8 mouse cellular contexts compared by ENCODE assay signal in genomic region chr6:149101943-149102243, GRCm38 (mm10). TPM values are rescaled to one million over a fixed set of nuclear protein-coding genes. Genes with fewer than 3 reads are reported as not detected.
DNase-seq lines count a peak whose midpoint lies in the region; ATAC-seq and TF ChIP-seq lines count a peak whose summit lies in the region.

No protein-coding gene starts in this region.

- ATAC-seq in hindbrain, embryonic 16.5 days = no peak; the same call in 1 of the 2 replicates
- ATAC-seq in midbrain, embryonic 15.5 days (replicated peaks) = peak; percentile 61

- 16% methylated on average over 7 of the region's 7 CpGs for WGBS in embryonic facial prominence, embryonic 10.5 days
- WGBS in hindbrain, embryonic 16.5 days = 10% methylated on average over 7 of the region's 7 CpGs
- 11% methylated on average over 7 of the region's 7 CpGs for WGBS in midbrain, embryonic 15.5 days

- no peak for DNase-seq in layer of hippocampus, adult 2 months (ENCODE audit: low spot score in 2 of 2)
- DNase-seq in layer of hippocampus, postnatal 25 days (ENCODE audit: extremely low spot score in 1 of 2, low spot score in 1 of 2) = no peak
- DNase-seq in embryonic facial prominence, embryonic 10.5 days (ENCODE audit: low spot score) = no peak
- DNase-seq in adrenal gland, adult 8-10 months = no peak
- DNase-seq in layer of hippocampus, adult 18-20 months (ENCODE audit: low spot score in 2 of 2) = no peak
- no peak for DNase-seq in spleen, adult 12 weeks (ENCODE audit: low spot score)

- TF ChIP-seq CTCF in layer of hippocampus, adult 2 months (conservative IDR thresholded peaks at IDR 0.05) = no peak

- peak overlapping the region; percentile 98 for H3K27ac ChIP-seq in layer of hippocampus, adult 2 months
- H3K27ac ChIP-seq in embryonic facial prominence, embryonic 10.5 days (replicated peaks) = peak overlapping the region; percentile 94
- H3K27ac ChIP-seq in hindbrain, embryonic 16.5 days (ENCODE audit: low read depth, low read length) = peak overlapping the region; percentile 98
- H3K27ac ChIP-seq in midbrain, embryonic 15.5 days = peak overlapping the region; percentile 98

- peak overlapping the region; percentile 99 for H3K9ac ChIP-seq in hindbrain, embryonic 16.5 days (ENCODE audit: low read depth, low read length)
- H3K9ac ChIP-seq in midbrain, embryonic 15.5 days = peak overlapping the region; percentile 89

- H3K27me3 ChIP-seq in embryonic facial prominence, embryonic 10.5 days (replicated peaks; ENCODE audit: low read depth, poor library complexity, severe bottlenecking) = peaks cover 30% of the 10 kb centered on the region
- no peaks in the 10 kb centered on the region for H3K27me3 ChIP-seq in hindbrain, embryonic 16.5 days (replicated peaks; ENCODE audit: control insufficient read depth, insufficient read depth, low read length)
- no peaks in the 10 kb centered on the region for H3K27me3 ChIP-seq in midbrain, embryonic 15.5 days (replicated peaks)

- H3K36me3 ChIP-seq in embryonic facial prominence, embryonic 10.5 days (replicated peaks) = no peaks in the 10 kb centered on the region
- no peaks in the 10 kb centered on the region for H3K36me3 ChIP-seq in hindbrain, embryonic 16.5 days (ENCODE audit: control insufficient read depth, insufficient read depth, low read length)
- H3K36me3 ChIP-seq in midbrain, embryonic 15.5 days (replicated peaks) = no peaks in the 10 kb centered on the region

- H3K4me1 ChIP-seq in embryonic facial prominence, embryonic 10.5 days = peaks cover 5% of the 10 kb centered on the region; the same call in 1 of the 2 replicates
- H3K4me1 ChIP-seq in hindbrain, embryonic 16.5 days (ENCODE audit: control insufficient read depth, insufficient read depth, low read depth, low read length) = peaks cover 5% of the 10 kb centered on the region
- H3K4me1 ChIP-seq in midbrain, embryonic 15.5 days = peaks cover 14% of the 10 kb centered on the region

- H3K4me2 ChIP-seq in hindbrain, embryonic 16.5 days (ENCODE audit: low read length) = peak overlapping the region; percentile 69
- H3K4me2 ChIP-seq in midbrain, embryonic 15.5 days = peak overlapping the region; percentile 63

- peak overlapping the region; percentile 92 for H3K4me3 ChIP-seq in layer of hippocampus, adult 2 months
- peak overlapping the region; percentile 93 for H3K4me3 ChIP-seq in embryonic facial prominence, embryonic 10.5 days
- H3K4me3 ChIP-seq in hindbrain, embryonic 16.5 days (ENCODE audit: low read length) = peak overlapping the region; percentile 95
- peak overlapping the region; percentile 72 for H3K4me3 ChIP-seq in midbrain, embryonic 15.5 days

- no peaks in the 10 kb centered on the region for H3K9me3 ChIP-seq in embryonic facial prominence, embryonic 10.5 days
- H3K9me3 ChIP-seq in hindbrain, embryonic 16.5 days (ENCODE audit: control insufficient read depth, low read length) = no peaks in the 10 kb centered on the region
- H3K9me3 ChIP-seq in midbrain, embryonic 15.5 days = no peaks in the 10 kb centered on the region

RNA-seq across cellular contexts. Expression of gene Dennd5b, which starts 0.4 kb away (rescaled TPM):
- 10 to 100 TPM; 43.9 to 49.9 TPM for total RNA-seq in layer of hippocampus, adult 2 months (2021)
- total RNA-seq in layer of hippocampus, postnatal 25 days (2021) = 10 to 100 TPM; 40.9 to 48.0 TPM
- polyA plus RNA-seq in embryonic facial prominence, embryonic 10.5 days (2016; fragmentation: Nextera tagmentation; extraction: Ambion mirVana) = 10.8 and 11.0 TPM in 2 replicates
- 10.9 and 11.0 TPM in 2 replicates for polyA plus RNA-seq in hindbrain, embryonic 16.5 days (2015; fragmentation: Nextera tagmentation; extraction: Ambion mirVana)
- 13.8 and 16.3 TPM in 2 replicates for polyA plus RNA-seq in midbrain, embryonic 15.5 days (2015; fragmentation: Nextera tagmentation; extraction: Ambion mirVana)
- 10 to 100 TPM; 16.5 to 25.7 (median 20.6) TPM for total RNA-seq in adrenal gland, adult 8-10 months (2022)
- 10 to 100 TPM; 46.7 to 49.3 TPM for total RNA-seq in layer of hippocampus, adult 18-20 months (2021)

RNA-seq across cellular contexts. Expression of gene Gm10203, which starts 28.1 kb away (rescaled TPM):
- not detected for total RNA-seq in layer of hippocampus, adult 2 months (2021)
- total RNA-seq in layer of hippocampus, postnatal 25 days (2021) = not detected
- not detected in 2 replicates for polyA plus RNA-seq in embryonic facial prominence, embryonic 10.5 days (2016; fragmentation: Nextera tagmentation; extraction: Ambion mirVana)
- not detected in 2 replicates for polyA plus RNA-seq in hindbrain, embryonic 16.5 days (2015; fragmentation: Nextera tagmentation; extraction: Ambion mirVana)
- polyA plus RNA-seq in midbrain, embryonic 15.5 days (2015; fragmentation: Nextera tagmentation; extraction: Ambion mirVana) = not detected in 2 replicates
- total RNA-seq in adrenal gland, adult 8-10 months (2022) = not detected
- total RNA-seq in layer of hippocampus, adult 18-20 months (2021) = not detected

RNA-seq across cellular contexts. Expression of gene Etfbkmt, which starts 37.8 kb away (rescaled TPM):
- total RNA-seq in layer of hippocampus, adult 2 months (2021) = 1 to 10 TPM; 2.8 to 2.9 TPM
- 1 to 10 TPM; 2.4 to 4.5 TPM for total RNA-seq in layer of hippocampus, postnatal 25 days (2021)
- 13.9 and 16.1 TPM in 2 replicates for polyA plus RNA-seq in embryonic facial prominence, embryonic 10.5 days (2016; fragmentation: Nextera tagmentation; extraction: Ambion mirVana)
- polyA plus RNA-seq in hindbrain, embryonic 16.5 days (2015; fragmentation: Nextera tagmentation; extraction: Ambion mirVana) = 7.6 and 8.0 TPM in 2 replicates
- polyA plus RNA-seq in midbrain, embryonic 15.5 days (2015; fragmentation: Nextera tagmentation; extraction: Ambion mirVana) = 6.8 and 9.8 TPM in 2 replicates
- total RNA-seq in adrenal gland, adult 8-10 months (2022) = 10 to 100 TPM; 20.6 to 32.3 (median 22.0) TPM
- 1 to 10 TPM; 2.9 to 3.6 TPM for total RNA-seq in layer of hippocampus, adult 18-20 months (2021)
